Mouse (Mus musculus): ENCODE measurements at regions not wholly inside any gene's neighbourhood (a gene's known extent, or its start where the extent isn't known, plus 50 kb on each side); places are given as distances from the start of the nearest gene placed in this dataset.

DNA sequence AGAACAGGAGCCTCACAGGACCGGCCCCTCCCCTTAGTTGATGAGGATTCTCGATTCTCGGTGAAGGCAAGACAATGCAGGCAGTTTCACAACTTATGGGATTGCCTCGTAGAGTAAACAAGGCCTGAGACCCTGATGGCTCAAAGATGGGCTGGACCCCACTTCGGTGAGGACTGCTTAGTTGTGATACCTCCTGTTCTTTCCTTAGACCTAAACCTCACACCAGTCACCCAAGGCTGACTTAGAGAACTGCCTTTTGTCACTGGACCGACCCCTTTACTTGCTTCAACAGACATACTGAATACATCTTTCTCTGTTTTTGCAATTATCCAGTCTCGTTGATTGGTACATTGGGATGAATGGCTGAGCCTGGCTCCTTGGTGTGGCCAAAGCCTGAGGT, 192.1 kb downstream of the Cd83 start:
- H3K4me3 ChIP-seq (ENCODE audit: low read length) = no peak overlapping the region
- H3K9me3 ChIP-seq (ENCODE audit: control insufficient read depth, low read length) = no peaks in the 10 kb centered on the region
- H3K27ac ChIP-seq (ENCODE audit: low read length) = no peak overlapping the region
- ATAC-seq = no peak
- no peak overlapping the region for H3K4me2 ChIP-seq (ENCODE audit: low read depth, low read length)
- no peak overlapping the region for H3K9ac ChIP-seq (ENCODE audit: low read depth, low read length)
- WGBS = 61% methylated on average over 7 of the region's 7 CpGs
- no peaks in the 10 kb centered on the region for H3K36me3 ChIP-seq (ENCODE audit: control insufficient read depth, insufficient read depth, low read length)
- H3K4me1 ChIP-seq (ENCODE audit: control insufficient read depth, insufficient read depth, low read length) = no peaks in the 10 kb centered on the region
- no peaks in the 10 kb centered on the region for H3K27me3 ChIP-seq (replicated peaks; ENCODE audit: control insufficient read depth, insufficient read depth, low read length)

DNA sequence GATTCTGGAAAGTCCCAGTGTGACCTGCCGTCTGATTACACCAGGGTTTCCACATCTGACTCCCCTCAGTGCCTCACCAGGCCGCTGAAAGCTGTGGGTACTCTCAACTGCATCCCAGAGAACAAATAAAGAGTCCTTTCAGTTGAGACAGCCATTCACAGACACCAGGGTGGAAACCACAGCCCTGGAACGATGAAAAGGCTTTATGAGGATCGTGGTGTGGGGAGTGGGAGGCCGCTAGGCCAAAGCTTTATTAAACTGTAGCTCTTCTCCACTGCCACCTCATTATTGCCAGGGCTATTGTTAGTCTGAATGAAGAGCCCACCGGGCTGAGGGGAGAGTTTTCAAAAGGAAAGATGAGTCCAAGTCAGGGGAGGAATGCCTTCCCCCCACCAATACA, 202.8 kb downstream of the Cd83 start:
- ATAC-seq = no peak
- no peak overlapping the region for H3K4me2 ChIP-seq (ENCODE audit: low read depth, low read length)

DNA sequence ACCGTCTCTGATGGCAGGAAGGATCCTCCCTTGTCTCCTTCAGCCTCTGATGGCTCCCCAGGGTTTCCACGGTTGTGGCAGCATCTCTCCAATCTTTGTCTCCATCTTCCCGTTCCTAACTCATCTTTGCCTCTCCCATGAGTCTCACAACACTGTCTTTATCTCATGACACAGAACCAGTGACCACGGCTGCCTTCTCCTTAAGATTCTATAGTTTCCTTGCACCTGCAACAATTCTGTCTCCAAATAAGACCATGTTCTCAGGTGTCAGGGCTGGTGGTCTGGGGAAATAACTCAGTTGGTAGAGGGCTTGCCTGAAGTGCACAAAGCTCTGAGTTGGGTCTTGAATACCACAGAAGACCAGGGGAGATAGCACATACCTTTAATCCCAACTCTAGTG, 203.8 kb downstream of the Cd83 start:
- WGBS = 90% methylated on average over 4 of the region's 4 CpGs
- no peaks in the 10 kb centered on the region for H3K27me3 ChIP-seq (replicated peaks; ENCODE audit: control insufficient read depth, insufficient read depth, low read length)
- H3K9me3 ChIP-seq (ENCODE audit: control insufficient read depth, low read length) = no peaks in the 10 kb centered on the region
- peaks cover 6% of the 10 kb centered on the region; the same call in 1 of the 2 replicates for H3K4me1 ChIP-seq (ENCODE audit: control insufficient read depth, insufficient read depth, low read length)
- no peak overlapping the region for H3K9ac ChIP-seq (ENCODE audit: low read depth, low read length)
- H3K36me3 ChIP-seq (ENCODE audit: control insufficient read depth, insufficient read depth, low read length) = no peaks in the 10 kb centered on the region
- no peak overlapping the region for H3K27ac ChIP-seq (ENCODE audit: low read length)
- no peak for ATAC-seq
- H3K4me2 ChIP-seq (ENCODE audit: low read depth, low read length) = no peak overlapping the region
- no peak overlapping the region for H3K4me3 ChIP-seq (ENCODE audit: low read length)

More for the DNA sequence above, 202.8 kb downstream of the Cd83 start:
- Histone ChIP-seq H3K9me3 (ENCODE audit: control insufficient read depth, low read length) (no peaks in the 10 kb centered on the region), H3K27me3 (replicated peaks; ENCODE audit: control insufficient read depth, insufficient read depth, low read length) (no peaks in the 10 kb centered on the region), H3K9ac (ENCODE audit: low read depth, low read length) (no peak overlapping the region), H3K4me3 (ENCODE audit: low read length) (no peak overlapping the region), H3K36me3 (ENCODE audit: control insufficient read depth, insufficient read depth, low read length) (no peaks in the 10 kb centered on the region), H3K4me1 (ENCODE audit: control insufficient read depth, insufficient read depth, low read length) (peaks cover 6% of the 10 kb centered on the region; the same call in 1 of the 2 replicates), H3K27ac (ENCODE audit: low read length) (no peak overlapping the region)
- WGBS = 71% methylated on average over 6 of the region's 6 CpGs

DNA sequence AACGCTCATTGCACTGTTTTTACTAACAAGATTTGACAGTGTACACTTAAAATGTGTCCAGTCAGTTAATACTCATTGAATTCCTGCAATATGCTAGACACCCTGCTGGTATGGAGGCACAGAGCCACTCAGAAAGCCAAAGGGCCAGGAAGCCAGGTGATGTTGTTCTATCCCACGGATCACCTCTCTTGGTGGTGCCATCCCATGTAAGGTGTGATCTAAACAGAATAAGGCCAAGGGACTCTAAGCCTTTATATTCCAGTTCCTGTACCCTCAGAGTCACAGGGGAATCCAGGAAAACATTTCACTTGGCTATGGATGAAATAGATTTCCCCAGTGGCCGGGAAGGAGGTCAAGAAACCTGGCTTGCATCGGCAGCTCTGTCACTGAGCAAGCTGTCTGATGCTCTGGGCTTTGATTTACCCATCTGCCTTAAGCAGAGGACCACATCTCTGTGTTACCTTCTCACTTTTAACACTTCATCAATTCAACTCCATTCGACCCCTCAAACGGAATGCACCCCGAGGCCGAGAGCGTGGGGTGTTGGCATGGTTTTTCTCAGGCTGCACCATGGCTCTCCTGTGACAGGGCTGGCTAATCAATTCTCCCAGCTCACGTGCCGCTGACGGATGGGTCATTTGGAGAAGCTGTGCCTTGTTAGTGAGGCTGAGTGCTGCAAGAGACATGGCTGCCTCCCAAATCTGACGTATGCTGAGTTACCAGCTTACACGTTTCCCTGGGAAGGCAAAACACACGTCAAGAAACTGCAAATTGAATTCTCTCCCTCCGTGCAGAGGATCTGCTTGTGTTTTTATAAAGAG, 205.9 kb downstream of the Cd83 start:
- Histone ChIP-seq H3K9me3 (ENCODE audit: control insufficient read depth, low read length) (no peaks in the 10 kb centered on the region), H3K27ac (ENCODE audit: low read length) (no peak overlapping the region), H3K4me2 (ENCODE audit: low read depth, low read length) (no peak overlapping the region), H3K36me3 (ENCODE audit: control insufficient read depth, insufficient read depth, low read length) (no peaks in the 10 kb centered on the region), H3K27me3 (replicated peaks; ENCODE audit: control insufficient read depth, insufficient read depth, low read length) (no peaks in the 10 kb centered on the region), H3K4me3 (ENCODE audit: low read length) (no peak overlapping the region), H3K9ac (ENCODE audit: low read depth, low read length) (no peak overlapping the region), H3K4me1 (ENCODE audit: control insufficient read depth, insufficient read depth, low read length) (peaks cover 6% of the 10 kb centered on the region; the same call in 1 of the 2 replicates)
- WGBS = 37% methylated on average over 16 of the region's 16 CpGs
- no peak for ATAC-seq

DNA sequence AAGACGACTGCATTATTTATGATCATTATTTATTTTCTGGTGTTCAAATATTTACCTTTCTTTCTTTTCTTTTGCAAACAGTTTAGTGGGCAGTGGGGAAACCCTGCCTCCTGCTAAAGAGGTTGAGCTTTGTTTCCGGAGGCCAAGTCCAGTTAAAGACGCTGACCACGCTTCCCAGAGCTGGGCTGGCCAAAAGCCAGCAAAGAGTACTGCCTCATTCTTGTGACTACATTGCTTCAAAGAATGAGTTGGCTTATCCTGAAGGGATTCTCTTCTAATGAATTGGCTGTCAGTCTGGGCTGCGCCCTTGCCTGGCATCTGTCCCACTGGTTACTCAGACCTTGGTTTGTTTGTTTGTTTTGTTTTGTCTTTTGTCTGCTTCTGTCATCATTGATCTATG, 207.2 kb downstream of the Cd83 start:
- Histone ChIP-seq H3K27me3 (replicated peaks; ENCODE audit: control insufficient read depth, insufficient read depth, low read length) (no peaks in the 10 kb centered on the region), H3K4me3 (ENCODE audit: low read length) (no peak overlapping the region), H3K9ac (ENCODE audit: low read depth, low read length) (no peak overlapping the region), H3K36me3 (ENCODE audit: control insufficient read depth, insufficient read depth, low read length) (no peaks in the 10 kb centered on the region), H3K9me3 (ENCODE audit: control insufficient read depth, low read length) (no peaks in the 10 kb centered on the region), H3K27ac (ENCODE audit: low read length) (no peak overlapping the region), H3K4me1 (ENCODE audit: control insufficient read depth, insufficient read depth, low read length) (peaks cover 6% of the 10 kb centered on the region; the same call in 1 of the 2 replicates), H3K4me2 (ENCODE audit: low read depth, low read length) (no peak overlapping the region)
- 16% methylated on average over 5 of the region's 5 CpGs for WGBS
- ATAC-seq = peak; percentile 48; the same call in 1 of the 2 replicates

DNA sequence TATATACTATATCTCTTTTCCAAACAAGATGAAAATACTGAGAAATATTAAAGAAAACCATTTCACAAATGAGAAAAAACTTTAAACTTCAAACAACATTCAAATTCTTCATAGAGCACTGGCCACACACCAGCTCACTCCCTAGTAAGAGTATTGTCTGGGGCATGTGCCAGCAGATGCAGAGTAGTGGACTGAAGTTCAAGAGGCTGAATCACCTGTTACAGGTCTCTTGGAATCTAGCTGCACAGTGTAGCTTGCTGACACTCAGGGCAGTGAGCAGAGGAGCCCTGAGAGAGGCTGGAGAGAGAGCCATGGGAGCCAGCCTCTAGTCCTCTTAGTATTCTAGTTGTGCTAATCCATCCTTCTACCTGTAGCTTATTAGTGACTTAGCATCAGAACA, 208.4 kb downstream of the Cd83 start:
- no peaks in the 10 kb centered on the region for H3K36me3 ChIP-seq (ENCODE audit: control insufficient read depth, insufficient read depth, low read length)
- H3K4me1 ChIP-seq (ENCODE audit: control insufficient read depth, insufficient read depth, low read length) = peaks cover 6% of the 10 kb centered on the region; the same call in 1 of the 2 replicates
- ATAC-seq = no peak
- no peaks in the 10 kb centered on the region for H3K27me3 ChIP-seq (replicated peaks; ENCODE audit: control insufficient read depth, insufficient read depth, low read length)
- no peaks in the 10 kb centered on the region for H3K9me3 ChIP-seq (ENCODE audit: control insufficient read depth, low read length)
- H3K4me3 ChIP-seq (ENCODE audit: low read length) = no peak overlapping the region
- no peak overlapping the region for H3K27ac ChIP-seq (ENCODE audit: low read length)
- H3K4me2 ChIP-seq (ENCODE audit: low read depth, low read length) = no peak overlapping the region
- H3K9ac ChIP-seq (ENCODE audit: low read depth, low read length) = no peak overlapping the region

DNA sequence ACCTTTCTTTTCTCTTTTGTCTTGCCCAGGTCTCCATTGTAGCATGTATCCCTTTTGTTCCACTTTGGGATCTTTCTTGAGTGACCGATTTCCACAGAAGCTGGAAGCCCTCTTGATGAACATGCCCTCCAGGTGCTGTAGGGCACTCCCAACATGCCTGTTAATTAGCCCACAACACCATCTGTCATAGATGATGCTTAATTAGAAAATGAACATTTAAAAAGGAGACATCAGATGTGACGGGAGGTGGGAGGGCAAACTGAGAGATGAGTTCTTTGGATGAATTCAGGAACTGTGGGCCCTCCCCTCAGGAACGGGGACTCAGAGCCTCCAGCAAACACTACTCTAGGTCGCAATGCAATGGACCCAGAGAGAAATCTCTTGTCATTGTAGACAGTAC, 209.8 kb downstream of the Cd83 start:
- H3K36me3 ChIP-seq (ENCODE audit: control insufficient read depth, insufficient read depth, low read length) = no peaks in the 10 kb centered on the region
- no peaks in the 10 kb centered on the region for H3K27me3 ChIP-seq (replicated peaks; ENCODE audit: control insufficient read depth, insufficient read depth, low read length)
- H3K4me3 ChIP-seq (ENCODE audit: low read length) = no peak overlapping the region
- no peak overlapping the region for H3K9ac ChIP-seq (ENCODE audit: low read depth, low read length)
- H3K27ac ChIP-seq (ENCODE audit: low read length) = no peak overlapping the region
- no peak overlapping the region for H3K4me2 ChIP-seq (ENCODE audit: low read depth, low read length)
- H3K4me1 ChIP-seq (ENCODE audit: control insufficient read depth, insufficient read depth, low read length) = peaks cover 6% of the 10 kb centered on the region; the same call in 1 of the 2 replicates
- H3K9me3 ChIP-seq (ENCODE audit: control insufficient read depth, low read length) = no peaks in the 10 kb centered on the region
- WGBS = 91% methylated on average over 4 of the region's 4 CpGs
- no peak for ATAC-seq

DNA sequence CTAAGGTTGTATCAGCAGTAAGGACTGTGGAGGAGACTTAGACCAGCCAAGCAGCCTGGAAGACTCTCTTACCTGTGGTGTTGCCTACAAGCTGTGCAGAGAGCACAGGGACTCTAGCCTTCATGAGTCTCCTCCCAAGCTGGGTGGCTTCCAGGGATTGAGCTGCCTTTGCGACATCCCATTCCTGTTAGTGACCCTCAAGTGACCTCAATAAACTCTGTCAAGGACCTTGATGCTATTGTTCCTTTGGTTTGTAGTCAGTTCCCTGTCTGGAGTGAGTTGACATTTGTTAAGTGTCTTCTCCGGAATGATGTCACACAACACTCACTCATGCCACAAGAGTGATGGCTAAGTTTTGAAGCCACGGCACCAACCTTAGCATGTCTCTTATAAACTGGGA, 211.0 kb downstream of the Cd83 start:
- Histone ChIP-seq H3K27ac (ENCODE audit: low read length) (no peak overlapping the region), H3K27me3 (replicated peaks; ENCODE audit: control insufficient read depth, insufficient read depth, low read length) (no peaks in the 10 kb centered on the region), H3K9me3 (ENCODE audit: control insufficient read depth, low read length) (no peaks in the 10 kb centered on the region), H3K4me2 (ENCODE audit: low read depth, low read length) (no peak overlapping the region), H3K36me3 (ENCODE audit: control insufficient read depth, insufficient read depth, low read length) (no peaks in the 10 kb centered on the region), H3K9ac (ENCODE audit: low read depth, low read length) (no peak overlapping the region), H3K4me1 (ENCODE audit: control insufficient read depth, insufficient read depth, low read length) (peaks cover 5% of the 10 kb centered on the region; the same call in 1 of the 2 replicates), H3K4me3 (ENCODE audit: low read length) (no peak overlapping the region)
- 39% methylated on average over 3 of the region's 3 CpGs for WGBS
- no peak for ATAC-seq

DNA sequence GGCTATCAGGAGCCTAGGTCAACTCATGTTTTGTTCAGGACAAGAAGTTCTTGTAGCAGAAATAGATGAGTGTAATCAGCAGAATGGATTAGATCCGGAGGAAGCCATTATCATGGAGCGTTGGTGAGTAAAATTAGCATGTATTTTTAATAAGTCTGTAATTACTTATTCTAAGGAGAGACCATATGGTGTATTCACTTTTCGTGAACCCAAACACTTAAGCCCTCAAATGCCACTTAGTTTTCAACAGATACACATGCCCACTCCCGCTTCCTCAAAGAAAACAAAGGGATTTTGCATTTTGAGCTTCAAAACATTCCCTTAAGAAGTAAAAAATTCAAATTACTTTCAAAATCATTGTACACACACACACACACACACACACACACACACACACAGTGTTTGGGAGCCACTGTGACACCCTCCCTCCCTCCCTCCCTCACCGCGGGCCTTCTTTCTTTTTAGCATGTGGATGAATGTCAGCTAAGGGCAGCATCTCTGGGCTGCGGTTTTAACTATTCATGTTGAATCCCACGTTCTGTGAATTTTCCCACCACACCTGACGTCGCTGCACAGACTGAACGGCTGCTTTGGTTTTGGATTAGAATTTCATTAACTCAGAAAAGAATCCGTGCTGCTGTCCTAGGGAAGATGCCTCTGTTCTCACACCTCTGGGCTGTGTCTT, 217.4 kb downstream of the Cd83 start:
- no peak overlapping the region for H3K4me2 ChIP-seq (ENCODE audit: low read depth, low read length)
- 87% methylated on average over 12 of the region's 12 CpGs for WGBS
- H3K36me3 ChIP-seq (ENCODE audit: control insufficient read depth, insufficient read depth, low read length) = no peaks in the 10 kb centered on the region
- H3K9me3 ChIP-seq (ENCODE audit: control insufficient read depth, low read length) = no peaks in the 10 kb centered on the region
- no peaks in the 10 kb centered on the region for H3K27me3 ChIP-seq (replicated peaks; ENCODE audit: control insufficient read depth, insufficient read depth, low read length)
- H3K4me3 ChIP-seq (ENCODE audit: low read length) = no peak overlapping the region
- no peak for ATAC-seq
- no peaks in the 10 kb centered on the region for H3K4me1 ChIP-seq (ENCODE audit: control insufficient read depth, insufficient read depth, low read length)
- no peak overlapping the region for H3K9ac ChIP-seq (ENCODE audit: low read depth, low read length)
- no peak overlapping the region for H3K27ac ChIP-seq (ENCODE audit: low read length)

Data from intestine, embryonic 16.5 days (tissue).